Mouse (Mus musculus) forebrain, embryonic 16.5 days (tissue): ENCODE results near the gene Ivns1abp. TPM values are rescaled to one million over a fixed set of nuclear protein-coding genes. Genes with fewer than 3 reads are reported as not detected.
"Not testable (repeated sequence)": the region's sequence is repeated elsewhere in the genome, so short reads cannot be mapped to it uniquely, and the experiment has no call there.

Source experiments
- ATAC-seq: fragments of 200-750 bp; cut with Nextera tagmentation; 2 replicates; pipeline ENCODE4 v1.8.0; 2017; ENCODE audit warnings: mild to moderate bottlenecking, moderate library complexity
- H3K27ac ChIP-seq: fragments of 300-500 bp; sonication (generic); 2 replicates; pipeline ENCODE4 v1.5.1; 2014; ENCODE audit warnings: low read length, control low read depth
- H3K27me3 ChIP-seq: fragments of 300-500 bp; sonication (generic); replicated peaks from 2 replicates; pipeline ENCODE4 v1.6.1; 2014; ENCODE audit warnings: low read length; ENCODE audit not compliant: control insufficient read depth, insufficient read depth
- H3K36me3 ChIP-seq: fragments of 300-500 bp; sonication (generic); 2 replicates; pipeline ENCODE4 v1.6.1; 2014; ENCODE audit not compliant: control insufficient read depth, insufficient read depth
- H3K4me1 ChIP-seq: fragments of 300-500 bp; sonication (generic); replicated peaks from 2 replicates; pipeline ENCODE4 v1.6.1; 2014; ENCODE audit warnings: low read length; ENCODE audit not compliant: control insufficient read depth, insufficient read depth
- H3K4me2 ChIP-seq: fragments of 300-500 bp; sonication (generic); 2 replicates; pipeline ENCODE4 v1.6.1; 2014; ENCODE audit warnings: mild to moderate bottlenecking, low read length, control low read depth
- H3K4me3 ChIP-seq: fragments of 300-500 bp; sonication (generic); replicated peaks from 2 replicates; pipeline ENCODE4 v1.5.1; 2014; ENCODE audit warnings: mild to moderate bottlenecking, low read length, control low read depth
- H3K9ac ChIP-seq: fragments of 300-500 bp; sonication (generic); replicated peaks from 2 replicates; pipeline ENCODE4 v1.6.1; 2014; ENCODE audit warnings: low read depth, low read length, control low read depth
- H3K9me3 ChIP-seq: fragments of 300-500 bp; sonication (generic); 2 replicates; pipeline ENCODE4 v1.6.1; 2016; ENCODE audit warnings: low read length; ENCODE audit not compliant: control insufficient read depth
- WGBS: fragments of 180-500 bp; shearing (Covaris S2); extraction: QIAGEN DNeasy Blood & Tissue Kit; methylation state at CpG from one replicate; pipeline ENCODE4 v1.1.7; 2014; 5-methylcytosine and 5-hydroxymethylcytosine counted together
- polyA plus RNA-seq: library from polyadenylated mRNA; unstranded; fragments of >200 nt; fragmentation: Nextera tagmentation; extraction: Ambion mirVana; gene quantifications from 2 replicates; pipeline ENCODE4 v1.2.1, GENCODE M21; 2015

The Ivns1abp gene
- polyA plus RNA-seq, 1 experiment from 2014 or later, result 388 TPM

GRCm38 (mm10) chr1:151345863-151346195 lies 1.6 kb downstream of the Ivns1abp start:
- Histone ChIP-seq H3K9me3 (no peaks in the 10 kb centered on the region), H3K27ac (no peak overlapping the region), H3K4me1 (peaks cover 36% of the 10 kb centered on the region), H3K4me2 (peak overlapping the region; percentile 62), H3K27me3 (no peaks in the 10 kb centered on the region), H3K36me3 (peaks cover 6% of the 10 kb centered on the region; the same call in 1 of the 2 replicates), H3K4me3 (peak overlapping the region; percentile 70), H3K9ac (peak overlapping the region; percentile 87)
- ATAC-seq, result no peak

DNA sequence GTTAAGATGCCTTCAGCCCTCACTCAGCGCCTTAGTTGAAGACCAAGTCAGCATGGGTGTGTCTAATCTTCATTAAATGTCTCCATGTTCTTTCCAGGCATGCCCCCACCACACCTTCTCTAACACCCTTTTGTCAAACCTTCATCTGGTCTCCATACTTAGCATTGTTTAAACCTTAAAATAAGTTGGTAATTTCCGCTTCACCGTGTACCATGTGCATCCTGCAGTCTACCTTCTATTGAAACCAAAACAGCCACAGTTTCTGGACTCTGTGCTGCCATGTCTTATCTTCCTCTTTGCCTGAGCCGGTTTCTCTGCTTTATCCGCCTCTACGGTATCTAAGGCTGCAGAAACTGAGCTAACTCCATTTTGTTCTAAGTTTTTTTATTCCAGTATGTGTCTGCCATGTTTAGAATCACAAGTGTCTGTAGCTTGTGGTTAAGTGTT lies 2.4 kb downstream of the Ivns1abp start:
- Histone ChIP-seq H3K27me3 (no peaks in the 10 kb centered on the region), H3K36me3 (peaks cover 6% of the 10 kb centered on the region; the same call in 1 of the 2 replicates), H3K4me2 (peak overlapping the region; percentile 62), H3K4me3 (peak overlapping the region; percentile 70), H3K9me3 (no peaks in the 10 kb centered on the region), H3K4me1 (peaks cover 36% of the 10 kb centered on the region), H3K9ac (peak overlapping the region; percentile 44), H3K27ac (no peak overlapping the region)
- ATAC-seq, result no peak
- WGBS, result 37% methylated on average over 6 of the region's 6 CpGs

- not testable (repeated sequence) for H3K4me2 ChIP-seq, H3K9ac ChIP-seq, H3K27ac ChIP-seq, H3K9me3 ChIP-seq, H3K27me3 ChIP-seq, H3K4me3 ChIP-seq, ATAC-seq
- H3K36me3 ChIP-seq, result peaks cover 21% of the 10 kb centered on the region
- H3K4me1 ChIP-seq, result peaks cover 29% of the 10 kb centered on the region
- 73% methylated on average over 4 of the region's 4 CpGs for WGBS
These were observed 4.0 kb downstream of the Ivns1abp start for GRCm38 (mm10) chr1:151348293-151348692.

GRCm38 (mm10) chr1:151352911-151353310 lies 8.6 kb downstream of the Ivns1abp start:
- no peaks in the 10 kb centered on the region for H3K27me3 ChIP-seq
- H3K9ac ChIP-seq, result no peak overlapping the region
- H3K9me3 ChIP-seq, result no peaks in the 10 kb centered on the region
- H3K27ac ChIP-seq, result no peak overlapping the region
- H3K4me3 ChIP-seq, result no peak overlapping the region
- ATAC-seq, result no peak
- 86% methylated on average over 2 of the region's 2 CpGs for WGBS
- H3K36me3 ChIP-seq, result peaks cover 46% of the 10 kb centered on the region
- H3K4me1 ChIP-seq, result peaks cover 11% of the 10 kb centered on the region
- H3K4me2 ChIP-seq, result no peak overlapping the region

DNA sequence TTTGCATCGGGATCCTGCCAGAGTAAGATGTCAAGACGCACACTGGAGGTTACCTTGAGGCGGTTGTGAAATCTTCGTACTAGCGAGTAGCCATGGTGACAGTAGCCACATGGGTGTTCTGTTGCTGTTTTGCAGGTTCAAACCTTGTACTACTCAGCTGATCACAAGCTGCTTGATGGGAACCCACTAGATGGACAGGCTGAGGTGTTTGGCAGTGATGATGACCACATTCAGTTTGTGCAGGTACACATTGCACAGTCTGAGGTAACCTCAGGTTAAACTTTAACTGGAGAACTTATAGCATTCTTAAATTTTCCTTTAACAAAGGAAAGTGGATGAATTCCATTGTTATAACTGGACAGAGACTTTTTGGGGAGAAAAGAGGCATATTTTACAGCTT lies 11.7 kb downstream of the Ivns1abp start:
- Histone ChIP-seq H3K4me2 (no peak overlapping the region), H3K4me3 (no peak overlapping the region), H3K4me1 (no peaks in the 10 kb centered on the region), H3K9me3 (no peaks in the 10 kb centered on the region), H3K27ac (no peak overlapping the region), H3K36me3 (peaks cover 60% of the 10 kb centered on the region), H3K9ac (no peak overlapping the region), H3K27me3 (no peaks in the 10 kb centered on the region)
- 89% methylated on average over 5 of the region's 5 CpGs for WGBS
- no peak for ATAC-seq

GRCm38 (mm10) chr1:151359374-151359773 lies 15.1 kb downstream of the Ivns1abp start:
- Histone ChIP-seq H3K9ac (no peak overlapping the region), H3K27me3 (no peaks in the 10 kb centered on the region), H3K36me3 (peaks cover 57% of the 10 kb centered on the region), H3K9me3 (no peaks in the 10 kb centered on the region), H3K4me3 (no peak overlapping the region), H3K27ac (no peak overlapping the region), H3K4me1 (no peaks in the 10 kb centered on the region), H3K4me2 (no peak overlapping the region)
- no peak for ATAC-seq
- 87% methylated on average over 3 of the region's 3 CpGs for WGBS

DNA sequence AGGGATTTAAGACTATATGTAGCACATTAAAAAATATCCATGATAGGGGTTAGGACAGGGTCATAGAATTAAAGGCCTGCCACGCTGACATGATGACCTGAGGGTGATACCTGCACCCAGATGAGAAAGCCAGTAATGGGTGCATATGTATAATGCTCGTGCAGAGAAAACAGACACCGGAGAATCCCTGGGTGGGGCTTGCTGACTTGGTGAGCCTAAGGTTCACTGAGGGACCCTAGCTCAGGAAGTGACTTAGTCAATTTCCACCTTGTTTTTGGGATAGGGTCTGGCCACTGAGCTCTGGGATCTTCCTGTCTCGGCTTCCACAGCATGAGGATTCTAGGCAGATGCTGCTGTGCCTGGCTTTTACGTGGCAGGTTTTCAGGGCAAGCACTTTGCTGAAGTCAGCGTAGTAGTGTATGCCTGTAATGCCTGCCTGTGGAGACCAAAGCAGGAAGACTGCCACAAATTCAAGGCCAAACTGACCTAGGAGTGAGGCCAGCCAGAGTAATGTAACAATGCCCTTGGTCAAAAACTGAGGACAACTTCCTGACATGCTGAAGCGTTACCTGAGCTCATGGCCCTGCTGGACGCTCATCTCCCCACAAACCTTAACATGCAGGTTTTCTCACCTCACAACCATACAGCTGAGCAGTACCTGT lies 22.8 kb downstream of the Ivns1abp start:
- Histone ChIP-seq H3K9ac (no peak overlapping the region), H3K4me2 (no peak overlapping the region), H3K36me3 (peaks cover 35% of the 10 kb centered on the region), H3K9me3 (no peaks in the 10 kb centered on the region), H3K27me3 (no peaks in the 10 kb centered on the region), H3K4me3 (no peak overlapping the region), H3K27ac (no peak overlapping the region), H3K4me1 (no peaks in the 10 kb centered on the region)
- WGBS, result 88% methylated on average over 8 of the region's 8 CpGs
- ATAC-seq, result 0 out of 2 replicates have a peak, but pooled peaks have one; percentile 13

GRCm38 (mm10) chr1:151367721-151368324 lies 23.5 kb downstream of the Ivns1abp start:
- H3K9ac ChIP-seq, result no peak overlapping the region
- no peaks in the 10 kb centered on the region for H3K9me3 ChIP-seq
- no peak overlapping the region for H3K4me3 ChIP-seq
- ATAC-seq, result no peak
- H3K27ac ChIP-seq, result no peak overlapping the region
- H3K4me2 ChIP-seq, result no peak overlapping the region
- peaks cover 29% of the 10 kb centered on the region for H3K36me3 ChIP-seq
- no peaks in the 10 kb centered on the region for H3K27me3 ChIP-seq
- 92% methylated on average over 5 of the region's 5 CpGs for WGBS
- H3K4me1 ChIP-seq, result no peaks in the 10 kb centered on the region

GRCm38 (mm10) chr1:151368444-151368843 lies 24.2 kb downstream of the Ivns1abp start:
- peaks cover 24% of the 10 kb centered on the region for H3K36me3 ChIP-seq
- no peak overlapping the region for H3K4me3 ChIP-seq
- no peak overlapping the region for H3K9ac ChIP-seq
- ATAC-seq, result no peak
- no peak overlapping the region for H3K27ac ChIP-seq
- H3K27me3 ChIP-seq, result no peaks in the 10 kb centered on the region
- H3K9me3 ChIP-seq, result no peaks in the 10 kb centered on the region
- no peaks in the 10 kb centered on the region for H3K4me1 ChIP-seq
- WGBS, result 95% methylated on average over 3 of the region's 3 CpGs
- no peak overlapping the region for H3K4me2 ChIP-seq
